ENCODE assay signal across 9 mouse cellular contexts in the genomic region with DNA sequence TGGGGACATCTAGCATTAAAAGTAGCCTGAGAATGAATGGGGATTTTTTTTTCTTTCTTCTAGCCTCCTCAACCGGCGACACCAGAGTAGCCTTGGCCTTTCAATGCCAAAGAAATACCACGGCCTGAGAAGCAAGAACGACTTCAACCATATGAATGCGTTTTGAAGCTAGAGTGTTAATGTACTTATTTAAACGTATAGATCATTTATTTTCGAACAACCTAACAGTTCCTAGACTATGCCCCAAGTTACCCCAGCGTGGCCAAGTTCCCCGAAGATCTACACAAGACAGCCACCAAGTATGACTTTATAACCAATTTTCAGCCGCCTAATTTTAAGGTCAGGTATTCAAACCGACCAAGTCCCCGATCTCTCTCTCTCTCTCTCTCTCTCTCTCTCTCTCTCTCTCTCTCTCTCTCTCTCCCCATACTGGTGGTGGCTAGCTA. TPM values are rescaled to one million over a fixed set of nuclear protein-coding genes. Genes with fewer than 3 reads are reported as not detected.
A peak's percentile ranks its signal among the peaks of the same experiment; 100 is the strongest.
DNase-seq lines count a peak whose midpoint lies in the region; ATAC-seq and TF ChIP-seq lines count a peak whose summit lies in the region.
"Had no signal": no experiment of that assay in that cellular context is flagged by ENCODE, and none has a peak within 500 bp of the region (broad histone marks: within the 10 kb centered on the region; RNA-seq: fewer than 3 reads in every experiment).

No protein-coding gene starts in this region.

- WGBS in kidney, adult 2 months, result 6% methylated on average over 12 of the region's 12 CpGs
- under 1% methylated on average over 12 of the region's 12 CpGs for WGBS in bone marrow, adult 2 months
- WGBS in hindbrain, postnatal 0 days, result 5% methylated on average over 12 of the region's 12 CpGs
- WGBS in midbrain, embryonic 15.5 days, result 7% methylated on average over 12 of the region's 12 CpGs

- DNase-seq in kidney, adult 2 months, result no peak
- DNase-seq in kidney, adult 9 months, result no peak
- no peak for DNase-seq in hindbrain, postnatal 0 days (ENCODE audit: low spot score)
- no peak for DNase-seq in layer of hippocampus, adult 18-20 months (ENCODE audit: low spot score in 2 of 2)
- no peak for DNase-seq in left cerebral cortex, adult 9 months (ENCODE audit: low spot score in 2 of 2)
- no peak for DNase-seq in layer of hippocampus, adult 9-11 months

- H3K4me2 ChIP-seq in hindbrain, postnatal 0 days (ENCODE audit: low read depth, low read length), result peak overlapping the region; percentile 84
- H3K4me2 ChIP-seq in midbrain, embryonic 15.5 days, result peak overlapping the region; percentile 88

- H3K9ac ChIP-seq in hindbrain, postnatal 0 days (replicated peaks; ENCODE audit: low read length), result no peak overlapping the region
- no peak overlapping the region for H3K9ac ChIP-seq in midbrain, embryonic 15.5 days

- TF ChIP-seq CTCF in kidney, adult 2 months (conservative IDR thresholded peaks at IDR 0.05; ENCODE audit: insufficient read depth, insufficient read length, low read depth, low read length), result no peak
- TF ChIP-seq CTCF in bone marrow, adult 2 months (IDR thresholded peaks at IDR 0.05; ENCODE audit: control insufficient read depth, insufficient read depth, low read length), result no peak
- TF ChIP-seq CTCF in hindbrain, postnatal 0 days (IDR thresholded peaks at IDR 0.05; ENCODE audit: low read depth), result no peak

- 0 out of 2 replicates have a peak, but pooled peaks cover 4% of the 10 kb centered on the region for H3K4me1 ChIP-seq in kidney, adult 2 months (ENCODE audit: control insufficient read depth, insufficient read depth, low read length)
- no peaks in the 10 kb centered on the region for H3K4me1 ChIP-seq in bone marrow, adult 2 months (ENCODE audit: control insufficient read depth, insufficient read depth, low read length)
- H3K4me1 ChIP-seq in hindbrain, postnatal 0 days (ENCODE audit: insufficient read depth, low read length), result no peaks in the 10 kb centered on the region
- H3K4me1 ChIP-seq in midbrain, embryonic 15.5 days, result peaks cover 17% of the 10 kb centered on the region

- H3K9me3 ChIP-seq in hindbrain, postnatal 0 days (ENCODE audit: low read length), result no peaks in the 10 kb centered on the region
- H3K9me3 ChIP-seq in midbrain, embryonic 15.5 days, result no peaks in the 10 kb centered on the region

- H3K4me3 ChIP-seq in kidney, adult 2 months (ENCODE audit: insufficient read depth, low read depth, low read length), result peak overlapping the region; percentile 91
- peak overlapping the region; percentile 69 for H3K4me3 ChIP-seq in bone marrow, adult 2 months (replicated peaks; ENCODE audit: control insufficient read depth, low read depth, low read length)
- H3K4me3 ChIP-seq in hindbrain, postnatal 0 days (ENCODE audit: low read length), result peak overlapping the region; percentile 49
- H3K4me3 ChIP-seq in midbrain, embryonic 15.5 days, result peak overlapping the region; percentile 48; the same call in 1 of the 2 replicates

- no peak for ATAC-seq in hindbrain, postnatal 0 days
- no peak for ATAC-seq in midbrain, embryonic 15.5 days (replicated peaks)

- no peaks in the 10 kb centered on the region for H3K27me3 ChIP-seq in kidney, adult 2 months (replicated peaks; ENCODE audit: control insufficient read depth, insufficient read depth, low read length)
- H3K27me3 ChIP-seq in hindbrain, postnatal 0 days (ENCODE audit: insufficient read depth, low read length), result peaks cover 96% of the 10 kb centered on the region
- H3K27me3 ChIP-seq in midbrain, embryonic 15.5 days (replicated peaks), result peaks cover 98% of the 10 kb centered on the region

- no peaks in the 10 kb centered on the region; the same call in 1 of the 2 replicates for H3K36me3 ChIP-seq in kidney, adult 2 months (ENCODE audit: control insufficient read depth, insufficient read depth, low read length)
- no peaks in the 10 kb centered on the region for H3K36me3 ChIP-seq in hindbrain, postnatal 0 days (ENCODE audit: insufficient read depth, low read length)
- H3K36me3 ChIP-seq in midbrain, embryonic 15.5 days (replicated peaks), result no peaks in the 10 kb centered on the region
- H3K36me3 ChIP-seq: G1E had no signal

- peak overlapping the region; percentile 98 for H3K27ac ChIP-seq in kidney, adult 2 months (ENCODE audit: insufficient read depth, low read depth, low read length)
- H3K27ac ChIP-seq in bone marrow, adult 2 months (ENCODE audit: control insufficient read depth, insufficient read depth, low read depth, low read length, poor library complexity), result no peak overlapping the region
- no peak overlapping the region for H3K27ac ChIP-seq in hindbrain, postnatal 0 days
- H3K27ac ChIP-seq in midbrain, embryonic 15.5 days, result no peak overlapping the region

- no peak for TF ChIP-seq POLR2A in kidney, adult 2 months (IDR thresholded peaks at IDR 0.05; ENCODE audit: low read depth, low read length)
- no peak for TF ChIP-seq POLR2A in bone marrow, adult 2 months (IDR thresholded peaks at IDR 0.05; ENCODE audit: borderline replicate concordance, control insufficient read depth, low read depth, low read length)

RNA-seq across cellular contexts. Expression of gene Hoxa7, which starts 0.8 kb away (rescaled TPM):
- 44.1 and 45.9 TPM in 2 replicates for polyA plus RNA-seq in kidney, adult 2 months (2012; rRNA removed)
- 1.4 and 2.8 TPM in 2 replicates for polyA plus RNA-seq in bone marrow, adult 2 months (2011; ENCODE audit: insufficient read depth, insufficient read length, low replicate concordance, missing spikeins)
- total RNA-seq in hindbrain, postnatal 0 days (2014; rRNA removed), result 2.6 and 2.9 TPM in 2 replicates
- 1.3 and 3.9 TPM in 2 replicates for polyA plus RNA-seq in hindbrain, postnatal 0 days (2015; fragmentation: Nextera tagmentation; extraction: Ambion mirVana)
- polyA plus RNA-seq in midbrain, embryonic 15.5 days (2015; fragmentation: Nextera tagmentation; extraction: Ambion mirVana), result not detected in 2 replicates
- total RNA-seq in layer of hippocampus, adult 18-20 months (2021), result under 1 TPM in 1 of 2 experiments, not detected in 1; 0.36 TPM

RNA-seq across cellular contexts. Expression of gene Gm28308, which starts 7.7 kb away (rescaled TPM):
- 0.78 and 2.9 TPM in 2 replicates for polyA plus RNA-seq in kidney, adult 2 months (2012; rRNA removed)
- not detected in 2 replicates for polyA plus RNA-seq in bone marrow, adult 2 months (2011; ENCODE audit: insufficient read depth, insufficient read length, low replicate concordance, missing spikeins)
- 0.83 and 2.2 TPM in 2 replicates for total RNA-seq in hindbrain, postnatal 0 days (2014; rRNA removed)
- polyA plus RNA-seq in hindbrain, postnatal 0 days (2015; fragmentation: Nextera tagmentation; extraction: Ambion mirVana), result not detected in 2 replicates
- polyA plus RNA-seq in midbrain, embryonic 15.5 days (2015; fragmentation: Nextera tagmentation; extraction: Ambion mirVana), result not detected in 2 replicates
- not detected for total RNA-seq in layer of hippocampus, adult 18-20 months (2021)
- total RNA-seq: G1E had no signal
- polyA plus RNA-seq: G1E had no signal

RNA-seq across cellular contexts. Expression of gene Hoxa3, which starts 7.8 kb away (rescaled TPM):
- polyA plus RNA-seq in kidney, adult 2 months (2012; rRNA removed), result 7.4 and 7.6 TPM in 2 replicates
- 1.2 and 2.4 TPM in 2 replicates for polyA plus RNA-seq in bone marrow, adult 2 months (2011; ENCODE audit: insufficient read depth, insufficient read length, low replicate concordance, missing spikeins)
- 8.7 and 9.8 TPM in 2 replicates for total RNA-seq in hindbrain, postnatal 0 days (2014; rRNA removed)
- 7.9 and 8.8 TPM in 2 replicates for polyA plus RNA-seq in hindbrain, postnatal 0 days (2015; fragmentation: Nextera tagmentation; extraction: Ambion mirVana)
- polyA plus RNA-seq in midbrain, embryonic 15.5 days (2015; fragmentation: Nextera tagmentation; extraction: Ambion mirVana), result not detected in 2 replicates
- not detected for total RNA-seq in layer of hippocampus, adult 18-20 months (2021)
- polyA plus RNA-seq: G1E had no signal

RNA-seq across cellular contexts. Expression of gene Hoxa9, which starts 10.0 kb away (rescaled TPM):
- polyA plus RNA-seq in kidney, adult 2 months (2012; rRNA removed), result 36.0 and 63.1 TPM in 2 replicates
- 2.2 and 3.8 TPM in 2 replicates for polyA plus RNA-seq in bone marrow, adult 2 months (2011; ENCODE audit: insufficient read depth, insufficient read length, low replicate concordance, missing spikeins)
- total RNA-seq in hindbrain, postnatal 0 days (2014; rRNA removed), result 0.26 TPM in 1 of 2 replicates, not detected in the other
- 0.18 TPM in 1 of 2 replicates, not detected in the other for polyA plus RNA-seq in hindbrain, postnatal 0 days (2015; fragmentation: Nextera tagmentation; extraction: Ambion mirVana)
- not detected in 2 replicates for polyA plus RNA-seq in midbrain, embryonic 15.5 days (2015; fragmentation: Nextera tagmentation; extraction: Ambion mirVana)
- total RNA-seq in layer of hippocampus, adult 18-20 months (2021), result not detected
- polyA plus RNA-seq: G1E had no signal

RNA-seq across cellular contexts. Expression of gene Hoxa6, which starts 12.4 kb away (rescaled TPM):
- 2.4 and 3.4 TPM in 2 replicates for polyA plus RNA-seq in kidney, adult 2 months (2012; rRNA removed)
- not detected in 2 replicates for polyA plus RNA-seq in bone marrow, adult 2 months (2011; ENCODE audit: insufficient read depth, insufficient read length, low replicate concordance, missing spikeins)
- 12.3 and 25.8 TPM in 2 replicates for total RNA-seq in hindbrain, postnatal 0 days (2014; rRNA removed)
- polyA plus RNA-seq in hindbrain, postnatal 0 days (2015; fragmentation: Nextera tagmentation; extraction: Ambion mirVana), result 6.0 and 7.7 TPM in 2 replicates
- polyA plus RNA-seq in midbrain, embryonic 15.5 days (2015; fragmentation: Nextera tagmentation; extraction: Ambion mirVana), result not detected in 2 replicates
- total RNA-seq in layer of hippocampus, adult 18-20 months (2021), result not detected
- polyA plus RNA-seq: G1E had no signal
